Mouse (Mus musculus): ENCODE results near the gene Fryl. TPM values are rescaled to one million over a fixed set of nuclear protein-coding genes. Genes with fewer than 3 reads are reported as not detected.
A peak's percentile ranks its signal among the peaks of the same experiment; 100 is the strongest.

The Fryl gene
- polyA plus RNA-seq, 1 experiment from 2014 or later = 30.7 TPM

GRCm38 (mm10) chr5:73157009-73157408 is 99.4 kb downstream of the Fryl start:
- peaks cover 13% of the 10 kb centered on the region for H3K4me1 ChIP-seq (replicated peaks)
- no peak for DNase-seq (ENCODE audit: low spot score)
- no peaks in the 10 kb centered on the region for H3K9me3 ChIP-seq
- no peaks in the 10 kb centered on the region for H3K27me3 ChIP-seq (ENCODE audit: insufficient read depth, poor library complexity, severe bottlenecking)
- H3K4me3 ChIP-seq = no peak overlapping the region
- no peaks in the 10 kb centered on the region for H3K36me3 ChIP-seq
- no peak overlapping the region for H3K27ac ChIP-seq
- 91% methylated on average over 5 of the region's 5 CpGs for WGBS

- H3K9me3 ChIP-seq = no peaks in the 10 kb centered on the region
- DNase-seq (ENCODE audit: low spot score) = no peak
- H3K27ac ChIP-seq = no peak overlapping the region
- H3K36me3 ChIP-seq = no peaks in the 10 kb centered on the region
- 91% methylated on average over 15 of the region's 15 CpGs for WGBS
- no peak overlapping the region for H3K4me3 ChIP-seq
- no peaks in the 10 kb centered on the region for H3K27me3 ChIP-seq (ENCODE audit: insufficient read depth, poor library complexity, severe bottlenecking)
- H3K4me1 ChIP-seq (replicated peaks) = peaks cover 11% of the 10 kb centered on the region; the same call in 1 of the 2 replicates
Observed at GRCm38 (mm10) chr5:73156226-73156926, 100.0 kb downstream of the Fryl start.

GRCm38 (mm10) chr5:73153802-73154465 is 102.5 kb downstream of the Fryl start:
- 91% methylated on average over 14 of the region's 14 CpGs for WGBS

GRCm38 (mm10) chr5:73152206-73152605 is 104.2 kb downstream of the Fryl start:
- Histone ChIP-seq H3K27me3 (ENCODE audit: insufficient read depth, poor library complexity, severe bottlenecking) (no peaks in the 10 kb centered on the region), H3K4me3 (no peak overlapping the region), H3K27ac (no peak overlapping the region), H3K36me3 (peaks cover 11% of the 10 kb centered on the region), H3K9me3 (no peaks in the 10 kb centered on the region), H3K4me1 (replicated peaks) (0 out of 2 replicates have a peak, but pooled peaks cover 18% of the 10 kb centered on the region)
- DNase-seq (ENCODE audit: low spot score) = no peak

More at GRCm38 (mm10) chr5:73153802-73154465, 102.5 kb downstream of the Fryl start:
- Histone ChIP-seq H3K4me1 (replicated peaks) (peaks cover 18% of the 10 kb centered on the region; the same call in 1 of the 2 replicates), H3K9me3 (no peaks in the 10 kb centered on the region), H3K4me3 (no peak overlapping the region), H3K27ac (0 out of 2 replicates have a peak overlapping the region, but pooled peaks have one; percentile 23), H3K27me3 (ENCODE audit: insufficient read depth, poor library complexity, severe bottlenecking) (no peaks in the 10 kb centered on the region), H3K36me3 (no peaks in the 10 kb centered on the region)
- no peak for DNase-seq (ENCODE audit: low spot score)

GRCm38 (mm10) chr5:73150877-73151445 is 105.5 kb downstream of the Fryl start:
- Histone ChIP-seq H3K27ac (no peak overlapping the region), H3K4me3 (no peak overlapping the region), H3K36me3 (peaks cover 21% of the 10 kb centered on the region), H3K9me3 (no peaks in the 10 kb centered on the region), H3K27me3 (ENCODE audit: insufficient read depth, poor library complexity, severe bottlenecking) (no peaks in the 10 kb centered on the region), H3K4me1 (replicated peaks) (0 out of 2 replicates have a peak, but pooled peaks cover 12% of the 10 kb centered on the region)
- WGBS = 84% methylated on average over 6 of the region's 6 CpGs
- DNase-seq (ENCODE audit: low spot score) = no peak

- Histone ChIP-seq H3K36me3 (peaks cover 48% of the 10 kb centered on the region), H3K27me3 (ENCODE audit: insufficient read depth, poor library complexity, severe bottlenecking) (no peaks in the 10 kb centered on the region), H3K27ac (no peak overlapping the region), H3K4me3 (no peak overlapping the region), H3K9me3 (no peaks in the 10 kb centered on the region), H3K4me1 (replicated peaks) (0 out of 2 replicates have a peak, but pooled peaks cover 4% of the 10 kb centered on the region)
- no peak for DNase-seq (ENCODE audit: low spot score)
- 96% methylated on average over 11 of the region's 11 CpGs for WGBS
Observed at GRCm38 (mm10) chr5:73144987-73145386, 111.4 kb downstream of the Fryl start.

- Histone ChIP-seq H3K27me3 (ENCODE audit: insufficient read depth, poor library complexity, severe bottlenecking) (no peaks in the 10 kb centered on the region), H3K27ac (no peak overlapping the region), H3K36me3 (peaks cover 39% of the 10 kb centered on the region), H3K9me3 (no peaks in the 10 kb centered on the region), H3K4me3 (no peak overlapping the region), H3K4me1 (replicated peaks) (no peaks in the 10 kb centered on the region)
- DNase-seq (ENCODE audit: low spot score) = no peak
- WGBS = 91% methylated on average over 2 of the region's 2 CpGs
Observed at GRCm38 (mm10) chr5:73141712-73142111, 114.7 kb downstream of the Fryl start.

- Histone ChIP-seq H3K27ac (no peak overlapping the region), H3K27me3 (ENCODE audit: insufficient read depth, poor library complexity, severe bottlenecking) (no peaks in the 10 kb centered on the region), H3K4me3 (no peak overlapping the region), H3K9me3 (no peaks in the 10 kb centered on the region), H3K36me3 (peaks cover 33% of the 10 kb centered on the region), H3K4me1 (replicated peaks) (no peaks in the 10 kb centered on the region)
- no peak for DNase-seq (ENCODE audit: low spot score)
- WGBS = 94% methylated on average over 8 of the region's 8 CpGs
Observed at GRCm38 (mm10) chr5:73141161-73141560, 115.3 kb downstream of the Fryl start.

GRCm38 (mm10) chr5:73137561-73137960 is 118.9 kb downstream of the Fryl start:
- WGBS = 89% methylated on average over 9 of the region's 9 CpGs
- H3K9me3 ChIP-seq = no peaks in the 10 kb centered on the region
- H3K4me3 ChIP-seq = no peak overlapping the region
- no peak overlapping the region for H3K27ac ChIP-seq
- no peaks in the 10 kb centered on the region for H3K27me3 ChIP-seq (ENCODE audit: insufficient read depth, poor library complexity, severe bottlenecking)
- no peak for DNase-seq (ENCODE audit: low spot score)
- H3K4me1 ChIP-seq (replicated peaks) = no peaks in the 10 kb centered on the region
- peaks cover 20% of the 10 kb centered on the region for H3K36me3 ChIP-seq

- Histone ChIP-seq H3K27me3 (ENCODE audit: insufficient read depth, poor library complexity, severe bottlenecking) (no peaks in the 10 kb centered on the region), H3K4me1 (replicated peaks) (no peaks in the 10 kb centered on the region), H3K4me3 (no peak overlapping the region), H3K36me3 (peaks cover 20% of the 10 kb centered on the region), H3K27ac (no peak overlapping the region), H3K9me3 (no peaks in the 10 kb centered on the region)
- no peak for DNase-seq (ENCODE audit: low spot score)
- WGBS = 89% methylated on average over 2 of the region's 2 CpGs
Observed at GRCm38 (mm10) chr5:73135959-73136358, 120.5 kb downstream of the Fryl start.

- no peaks in the 10 kb centered on the region for H3K27me3 ChIP-seq (ENCODE audit: insufficient read depth, poor library complexity, severe bottlenecking)
- no peak overlapping the region for H3K4me3 ChIP-seq
- H3K9me3 ChIP-seq = no peaks in the 10 kb centered on the region
- peaks cover 18% of the 10 kb centered on the region for H3K36me3 ChIP-seq
- DNase-seq (ENCODE audit: low spot score) = no peak
- no peak overlapping the region for H3K27ac ChIP-seq
- 90% methylated on average over 11 of the region's 11 CpGs for WGBS
- H3K4me1 ChIP-seq (replicated peaks) = no peaks in the 10 kb centered on the region; the same call in 1 of the 2 replicates
Observed at GRCm38 (mm10) chr5:73135131-73135530, 121.3 kb downstream of the Fryl start.

- Histone ChIP-seq H3K9me3 (no peaks in the 10 kb centered on the region), H3K27me3 (ENCODE audit: insufficient read depth, poor library complexity, severe bottlenecking) (no peaks in the 10 kb centered on the region), H3K36me3 (peaks cover 17% of the 10 kb centered on the region), H3K4me3 (no peak overlapping the region), H3K4me1 (replicated peaks) (peaks cover 5% of the 10 kb centered on the region; the same call in 1 of the 2 replicates), H3K27ac (no peak overlapping the region)
- WGBS = 56% methylated on average over 5 of the region's 5 CpGs
- peak; percentile 14 for DNase-seq (ENCODE audit: low spot score)
Observed at GRCm38 (mm10) chr5:73133833-73134185, 122.6 kb downstream of the Fryl start.

All from hindbrain, embryonic 10.5 days (tissue).